Mouse (Mus musculus): Measurements from ENCODE around the gene Reln. TPM values are rescaled to one million over a fixed set of nuclear protein-coding genes. Genes with fewer than 3 reads are reported as not detected.

The Reln gene
- polyA plus RNA-seq, 1 experiment from 2014 or later = 1.9 TPM

DNA sequence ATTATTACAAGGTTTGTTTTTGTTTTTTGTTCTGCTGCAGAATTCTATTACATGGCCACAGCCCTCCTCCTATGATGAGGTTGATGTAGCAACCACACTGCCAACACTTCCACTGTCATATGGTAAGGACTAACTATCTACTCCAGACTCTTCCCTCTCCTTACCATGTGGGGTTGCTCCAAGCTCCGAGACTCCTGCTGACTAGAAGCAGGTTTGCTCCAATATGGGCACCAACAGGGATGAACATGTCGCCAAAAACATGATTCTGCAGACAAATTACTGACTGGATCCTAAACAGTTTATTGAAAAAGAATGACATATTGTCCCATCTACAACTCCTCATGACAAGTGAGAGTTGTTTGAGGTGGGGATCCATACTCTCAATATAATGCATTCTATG lies 28.5 kb downstream of the Reln start:
- Histone ChIP-seq H3K4me2 (ENCODE audit: low read depth, low read length) (no peak overlapping the region), H3K9ac (ENCODE audit: low read length) (no peak overlapping the region), H3K4me1 (ENCODE audit: control insufficient read depth, insufficient read depth, low read length) (no peaks in the 10 kb centered on the region), H3K27me3 (ENCODE audit: control insufficient read depth, insufficient read depth, low read length) (no peaks in the 10 kb centered on the region), H3K4me3 (ENCODE audit: low read length) (no peak overlapping the region), H3K36me3 (ENCODE audit: control insufficient read depth, insufficient read depth) (no peaks in the 10 kb centered on the region), H3K9me3 (replicated peaks; ENCODE audit: control insufficient read depth, low read length) (peaks cover 2% of the 10 kb centered on the region; the same call in 1 of the 2 replicates), H3K27ac (ENCODE audit: low read length) (no peak overlapping the region)
- ATAC-seq (replicated peaks; ENCODE audit: extremely low read depth, insufficient read depth, low FRiP score) = no peak
- WGBS = 73% methylated on average over 2 of the region's 2 CpGs

DNA sequence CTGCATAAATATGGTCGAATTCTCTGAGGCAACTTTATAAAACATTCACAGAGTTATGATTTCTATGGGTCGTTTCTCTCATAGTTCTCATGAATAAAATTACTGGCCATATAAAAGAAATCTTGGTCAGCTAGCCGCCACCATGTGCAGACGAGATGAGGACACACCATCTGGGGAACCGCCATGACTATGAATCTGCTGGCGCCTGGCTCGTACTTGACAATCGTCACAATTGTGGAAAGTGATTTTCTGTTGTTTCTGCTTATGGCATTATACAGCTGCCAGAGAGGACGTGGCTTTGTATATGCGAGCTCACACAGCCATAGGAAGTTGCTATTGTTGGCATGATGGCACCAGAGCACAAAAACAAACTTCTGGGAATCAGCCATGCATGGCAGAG lies 31.5 kb downstream of the Reln start:
- Histone ChIP-seq H3K27me3 (ENCODE audit: control insufficient read depth, insufficient read depth, low read length) (no peaks in the 10 kb centered on the region), H3K4me3 (ENCODE audit: low read length) (no peak overlapping the region), H3K27ac (ENCODE audit: low read length) (no peak overlapping the region), H3K36me3 (ENCODE audit: control insufficient read depth, insufficient read depth) (no peaks in the 10 kb centered on the region), H3K9me3 (replicated peaks; ENCODE audit: control insufficient read depth, low read length) (peaks cover 2% of the 10 kb centered on the region; the same call in 1 of the 2 replicates), H3K9ac (ENCODE audit: low read length) (no peak overlapping the region), H3K4me2 (ENCODE audit: low read depth, low read length) (no peak overlapping the region), H3K4me1 (ENCODE audit: control insufficient read depth, insufficient read depth, low read length) (no peaks in the 10 kb centered on the region)
- ATAC-seq (replicated peaks; ENCODE audit: extremely low read depth, insufficient read depth, low FRiP score) = no peak
- WGBS = 80% methylated on average over 10 of the region's 10 CpGs

DNA sequence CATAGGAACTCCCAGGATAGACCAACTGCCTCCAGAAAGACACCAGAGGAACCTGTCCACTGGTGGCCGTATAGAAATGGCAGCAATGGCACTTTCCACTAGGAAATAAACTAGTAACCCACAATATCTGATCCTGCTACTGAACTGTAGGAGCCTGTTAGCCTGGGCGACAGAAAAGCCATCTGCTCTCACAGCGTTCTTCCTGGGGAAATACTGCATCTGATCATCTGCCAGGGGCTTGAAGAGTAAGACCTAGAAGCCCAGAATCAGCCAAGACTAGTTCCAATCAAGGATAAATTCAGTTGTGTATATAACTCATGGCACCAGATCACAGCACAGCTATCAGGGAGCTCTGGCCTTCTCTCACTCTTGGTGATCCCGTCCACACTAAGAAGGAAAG lies 33.5 kb downstream of the Reln start:
- no peak for ATAC-seq (replicated peaks; ENCODE audit: extremely low read depth, insufficient read depth, low FRiP score)
- Histone ChIP-seq H3K4me2 (ENCODE audit: low read depth, low read length) (no peak overlapping the region), H3K27ac (ENCODE audit: low read length) (no peak overlapping the region), H3K36me3 (ENCODE audit: control insufficient read depth, insufficient read depth) (no peaks in the 10 kb centered on the region), H3K27me3 (ENCODE audit: control insufficient read depth, insufficient read depth, low read length) (no peaks in the 10 kb centered on the region), H3K4me3 (ENCODE audit: low read length) (no peak overlapping the region), H3K9me3 (replicated peaks; ENCODE audit: control insufficient read depth, low read length) (peaks cover 2% of the 10 kb centered on the region; the same call in 1 of the 2 replicates), H3K9ac (ENCODE audit: low read length) (no peak overlapping the region), H3K4me1 (ENCODE audit: control insufficient read depth, insufficient read depth, low read length) (no peaks in the 10 kb centered on the region)
- whole genome bisulfite sequencing = 79% methylated on average over 4 of the region's 4 CpGs

DNA sequence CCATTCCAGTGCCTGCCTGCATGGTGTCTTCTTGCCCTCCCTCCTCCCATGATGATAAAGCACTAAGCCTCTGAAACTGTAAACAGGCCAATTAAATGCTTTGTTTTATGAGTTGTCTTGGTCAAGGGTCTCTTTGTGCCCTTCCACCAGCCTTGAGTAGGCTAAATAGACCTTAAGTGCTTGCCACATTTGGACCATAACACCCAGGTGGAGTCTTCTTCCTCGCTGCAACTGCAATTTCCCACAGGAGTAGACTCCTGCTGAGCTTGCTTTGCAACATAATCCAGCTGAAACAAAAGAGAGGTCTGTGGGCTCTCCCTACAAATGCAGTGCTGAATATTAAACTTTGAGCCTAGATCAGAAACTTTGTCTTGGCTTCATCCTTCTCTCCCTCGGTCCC lies 35.5 kb downstream of the Reln start:
- no peak for ATAC-seq (replicated peaks; ENCODE audit: extremely low read depth, insufficient read depth, low FRiP score)
- Histone ChIP-seq H3K36me3 (ENCODE audit: control insufficient read depth, insufficient read depth) (no peaks in the 10 kb centered on the region), H3K27me3 (ENCODE audit: control insufficient read depth, insufficient read depth, low read length) (no peaks in the 10 kb centered on the region), H3K4me3 (ENCODE audit: low read length) (no peak overlapping the region), H3K9ac (ENCODE audit: low read length) (no peak overlapping the region), H3K4me2 (ENCODE audit: low read depth, low read length) (no peak overlapping the region), H3K4me1 (ENCODE audit: control insufficient read depth, insufficient read depth, low read length) (no peaks in the 10 kb centered on the region), H3K27ac (ENCODE audit: low read length) (no peak overlapping the region), H3K9me3 (replicated peaks; ENCODE audit: control insufficient read depth, low read length) (no peaks in the 10 kb centered on the region)
- WGBS = 35% methylated on average over 2 of the region's 2 CpGs

DNA sequence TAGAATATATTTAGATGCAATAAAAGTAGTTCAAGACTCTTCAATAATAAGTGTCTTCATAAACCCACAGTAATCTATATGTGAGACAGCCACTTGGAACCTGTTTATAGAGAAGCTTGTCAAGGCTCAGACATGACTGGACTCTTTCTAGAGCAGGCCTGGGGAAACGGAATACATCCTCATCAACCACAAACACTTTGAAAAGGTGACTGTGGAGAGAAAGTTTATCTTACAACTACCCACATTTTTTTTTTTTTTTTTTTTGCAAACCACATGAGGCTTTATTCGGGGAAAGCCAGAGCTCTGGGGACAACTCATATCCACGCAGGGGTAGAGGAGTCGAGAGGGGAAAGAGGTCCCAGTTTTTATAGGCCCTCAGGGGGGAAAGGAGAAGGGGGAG lies 36.6 kb downstream of the Reln start:
- Histone ChIP-seq H3K27me3 (ENCODE audit: control insufficient read depth, insufficient read depth, low read length) (no peaks in the 10 kb centered on the region), H3K4me1 (ENCODE audit: control insufficient read depth, insufficient read depth, low read length) (no peaks in the 10 kb centered on the region), H3K36me3 (ENCODE audit: control insufficient read depth, insufficient read depth) (no peaks in the 10 kb centered on the region), H3K9me3 (replicated peaks; ENCODE audit: control insufficient read depth, low read length) (no peaks in the 10 kb centered on the region), H3K9ac (ENCODE audit: low read length) (no peak overlapping the region), H3K4me3 (ENCODE audit: low read length) (no peak overlapping the region), H3K27ac (ENCODE audit: low read length) (no peak overlapping the region), H3K4me2 (ENCODE audit: low read depth, low read length) (no peak overlapping the region)
- ATAC-seq (replicated peaks; ENCODE audit: extremely low read depth, insufficient read depth, low FRiP score) = no peak
- WGBS = 52% methylated on average over 4 of the region's 4 CpGs

DNA sequence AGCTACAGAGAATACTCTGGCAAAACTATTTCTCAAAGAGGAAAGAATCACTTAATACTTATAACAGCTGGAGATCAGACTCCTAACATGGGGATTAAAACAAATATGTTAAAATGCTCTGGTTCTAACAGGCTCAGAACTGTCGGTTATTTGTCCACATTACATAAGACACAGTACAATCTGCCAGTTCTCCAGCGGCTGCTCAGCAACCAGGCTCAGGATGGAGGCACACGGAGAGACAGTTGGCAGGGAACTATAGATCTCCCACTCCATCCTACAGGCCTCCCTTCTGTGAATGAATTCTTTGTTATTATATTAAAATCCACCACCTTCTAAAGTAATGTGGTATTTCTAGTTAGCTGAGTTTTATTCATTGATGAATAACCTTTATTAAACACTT lies 37.4 kb downstream of the Reln start:
- Histone ChIP-seq H3K9me3 (replicated peaks; ENCODE audit: control insufficient read depth, low read length) (no peaks in the 10 kb centered on the region), H3K9ac (ENCODE audit: low read length) (no peak overlapping the region), H3K4me1 (ENCODE audit: control insufficient read depth, insufficient read depth, low read length) (no peaks in the 10 kb centered on the region), H3K4me2 (ENCODE audit: low read depth, low read length) (no peak overlapping the region), H3K27ac (ENCODE audit: low read length) (no peak overlapping the region), H3K36me3 (ENCODE audit: control insufficient read depth, insufficient read depth) (no peaks in the 10 kb centered on the region), H3K27me3 (ENCODE audit: control insufficient read depth, insufficient read depth, low read length) (no peaks in the 10 kb centered on the region), H3K4me3 (ENCODE audit: low read length) (no peak overlapping the region)
- WGBS = 73% methylated on average over 3 of the region's 3 CpGs
- no peak for ATAC-seq (replicated peaks; ENCODE audit: extremely low read depth, insufficient read depth, low FRiP score)

DNA sequence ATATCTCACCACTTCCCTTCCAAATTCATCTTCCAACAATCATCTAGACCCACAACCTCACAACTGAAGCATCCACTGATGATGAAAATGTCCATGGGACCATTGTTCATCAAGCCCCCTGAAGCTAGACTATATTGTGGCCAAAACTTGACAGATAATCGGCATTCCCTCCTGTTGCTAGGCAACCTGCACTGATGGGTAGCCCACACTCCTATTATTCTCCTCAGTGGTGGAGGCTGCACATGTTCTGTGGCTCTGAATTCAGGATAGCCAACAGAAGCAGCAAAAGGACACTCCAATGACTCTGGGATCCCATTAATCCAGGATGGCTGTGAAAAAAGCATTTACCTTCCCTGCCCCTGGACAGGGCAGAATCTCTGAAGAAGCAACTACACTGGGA lies 40.8 kb downstream of the Reln start:
- H3K9ac ChIP-seq (ENCODE audit: low read length) = no peak overlapping the region
- no peak for ATAC-seq (replicated peaks; ENCODE audit: extremely low read depth, insufficient read depth, low FRiP score)
- no peaks in the 10 kb centered on the region for H3K9me3 ChIP-seq (replicated peaks; ENCODE audit: control insufficient read depth, low read length)
- no peaks in the 10 kb centered on the region for H3K4me1 ChIP-seq (ENCODE audit: control insufficient read depth, insufficient read depth, low read length)
- WGBS = 69% methylated on average over 1 of the region's 1 CpGs
- H3K27ac ChIP-seq (ENCODE audit: low read length) = no peak overlapping the region
- H3K4me2 ChIP-seq (ENCODE audit: low read depth, low read length) = no peak overlapping the region
- H3K36me3 ChIP-seq (ENCODE audit: control insufficient read depth, insufficient read depth) = no peaks in the 10 kb centered on the region
- no peaks in the 10 kb centered on the region for H3K27me3 ChIP-seq (ENCODE audit: control insufficient read depth, insufficient read depth, low read length)
- H3K4me3 ChIP-seq (ENCODE audit: low read length) = no peak overlapping the region

DNA sequence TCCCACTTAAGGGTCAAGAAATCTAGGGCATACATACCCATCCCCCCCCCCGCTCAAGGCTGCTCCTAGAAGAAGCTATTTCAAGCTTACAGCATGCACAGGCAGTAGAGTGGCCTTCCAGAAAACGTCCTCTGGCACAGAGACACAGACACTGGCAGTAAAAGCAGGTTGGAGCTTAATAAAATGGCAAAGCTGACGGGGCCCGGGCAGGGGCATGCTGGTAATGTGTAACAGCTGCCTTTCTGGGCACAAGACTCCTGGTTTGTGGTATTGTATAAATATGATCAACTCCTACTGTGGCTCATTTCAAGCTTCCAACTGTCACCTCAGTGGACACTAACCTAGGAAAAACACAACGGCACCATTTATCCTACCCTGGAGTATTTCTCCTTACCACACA lies 42.2 kb downstream of the Reln start:
- no peak overlapping the region for H3K4me3 ChIP-seq (ENCODE audit: low read length)

DNA sequence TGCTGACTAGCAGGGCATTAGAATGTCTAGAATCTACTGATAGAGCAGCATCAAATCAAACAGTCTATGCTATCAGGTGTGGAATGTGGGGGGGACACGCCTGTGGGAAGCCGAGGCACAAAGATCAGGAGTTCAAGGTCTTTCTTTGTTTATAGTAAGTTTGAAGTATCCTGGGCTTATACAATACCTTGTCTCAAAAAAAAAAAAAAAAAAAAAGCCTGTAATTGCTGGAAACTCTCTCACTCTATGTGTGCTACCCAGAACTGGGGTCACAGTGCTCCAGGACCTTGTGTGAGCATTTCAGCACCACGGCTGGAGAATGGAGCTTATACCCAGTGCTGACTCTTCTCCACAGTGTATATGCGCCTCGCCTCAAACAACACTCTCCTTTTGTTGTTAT lies 43.7 kb downstream of the Reln start:
- no peaks in the 10 kb centered on the region for H3K4me1 ChIP-seq (ENCODE audit: control insufficient read depth, insufficient read depth, low read length)
- H3K36me3 ChIP-seq (ENCODE audit: control insufficient read depth, insufficient read depth) = no peaks in the 10 kb centered on the region
- H3K4me2 ChIP-seq (ENCODE audit: low read depth, low read length) = no peak overlapping the region
- H3K4me3 ChIP-seq (ENCODE audit: low read length) = no peak overlapping the region
- no peaks in the 10 kb centered on the region for H3K27me3 ChIP-seq (ENCODE audit: control insufficient read depth, insufficient read depth, low read length)
- no peaks in the 10 kb centered on the region for H3K9me3 ChIP-seq (replicated peaks; ENCODE audit: control insufficient read depth, low read length)
- H3K9ac ChIP-seq (ENCODE audit: low read length) = no peak overlapping the region
- WGBS = 65% methylated on average over 5 of the region's 5 CpGs
- no peak overlapping the region for H3K27ac ChIP-seq (ENCODE audit: low read length)
- ATAC-seq (replicated peaks; ENCODE audit: extremely low read depth, insufficient read depth, low FRiP score) = no peak

More for the DNA sequence above, 42.2 kb downstream of the Reln start:
- Histone ChIP-seq H3K9ac (ENCODE audit: low read length) (no peak overlapping the region), H3K36me3 (ENCODE audit: control insufficient read depth, insufficient read depth) (no peaks in the 10 kb centered on the region), H3K27ac (ENCODE audit: low read length) (no peak overlapping the region), H3K4me2 (ENCODE audit: low read depth, low read length) (no peak overlapping the region), H3K27me3 (ENCODE audit: control insufficient read depth, insufficient read depth, low read length) (no peaks in the 10 kb centered on the region), H3K9me3 (replicated peaks; ENCODE audit: control insufficient read depth, low read length) (no peaks in the 10 kb centered on the region), H3K4me1 (ENCODE audit: control insufficient read depth, insufficient read depth, low read length) (no peaks in the 10 kb centered on the region)
- no peak for ATAC-seq (replicated peaks; ENCODE audit: extremely low read depth, insufficient read depth, low FRiP score)
- WGBS = 74% methylated on average over 5 of the region's 5 CpGs

DNA sequence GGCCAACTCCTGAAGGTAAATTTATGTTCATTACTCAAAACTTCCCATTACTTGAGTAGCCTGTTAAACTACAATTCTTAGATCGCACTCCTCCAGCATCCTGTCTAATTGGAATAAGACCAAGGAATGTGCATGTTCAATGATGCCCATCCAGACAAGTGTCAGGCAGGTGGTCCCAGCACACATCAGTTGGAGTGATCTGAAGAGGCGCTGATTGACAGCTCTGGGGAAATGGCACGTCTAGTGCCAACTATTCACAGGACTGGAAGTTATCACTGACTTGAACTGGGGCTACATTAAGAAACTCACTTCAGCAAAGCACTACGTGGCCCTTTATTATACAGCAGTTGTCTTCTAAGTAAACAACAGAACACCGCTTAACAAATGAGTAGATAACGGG lies 44.5 kb downstream of the Reln start:
- H3K4me1 ChIP-seq (ENCODE audit: control insufficient read depth, insufficient read depth, low read length) = no peaks in the 10 kb centered on the region
- no peak overlapping the region for H3K4me2 ChIP-seq (ENCODE audit: low read depth, low read length)
- no peak for ATAC-seq (replicated peaks; ENCODE audit: extremely low read depth, insufficient read depth, low FRiP score)
- WGBS = 76% methylated on average over 6 of the region's 6 CpGs
- no peak overlapping the region for H3K9ac ChIP-seq (ENCODE audit: low read length)
- H3K4me3 ChIP-seq (ENCODE audit: low read length) = no peak overlapping the region
- H3K36me3 ChIP-seq (ENCODE audit: control insufficient read depth, insufficient read depth) = no peaks in the 10 kb centered on the region
- H3K27me3 ChIP-seq (ENCODE audit: control insufficient read depth, insufficient read depth, low read length) = no peaks in the 10 kb centered on the region
- H3K9me3 ChIP-seq (replicated peaks; ENCODE audit: control insufficient read depth, low read length) = no peaks in the 10 kb centered on the region
- no peak overlapping the region for H3K27ac ChIP-seq (ENCODE audit: low read length)
